ENCODE assay signal across 15 mouse cellular contexts in genomic region chr5:107910084-107910616, GRCm38 (mm10).
"Had no signal": no experiment of that assay in that cellular context is flagged by ENCODE, and none has a peak within 500 bp of the region (broad histone marks: within the 10 kb centered on the region; RNA-seq: fewer than 3 reads in every experiment).

No protein-coding gene starts in this region.

- H3K4me1 ChIP-seq: limb, embryonic 13.5 days; midbrain, embryonic 12.5 days; neural tube, embryonic 15.5 days had no signal

- ATAC-seq: intestine, postnatal 0 days had no signal

- H3K4me3 ChIP-seq: limb, embryonic 13.5 days; megakaryocyte, embryonic 14.5 days; midbrain, embryonic 12.5 days; neural tube, embryonic 15.5 days had no signal

- DNase-seq: kidney, adult 8-10 months; kidney, postnatal 25 days; left cerebral cortex, postnatal 4 days; lung, postnatal 4 days; right cerebral cortex, adult 18-20 months; right cerebral cortex, postnatal 4 days; spleen, adult 18-20 months; thymus, adult 18-20 months; thymus, postnatal 14 days had no signal

- H3K27me3 ChIP-seq: limb, embryonic 13.5 days; megakaryocyte, embryonic 14.5 days; midbrain, embryonic 12.5 days; neural tube, embryonic 15.5 days had no signal

- H3K9me3 ChIP-seq: limb, embryonic 13.5 days; megakaryocyte, embryonic 14.5 days; midbrain, embryonic 12.5 days; neural tube, embryonic 15.5 days had no signal

- H3K9ac ChIP-seq: limb, embryonic 13.5 days; liver, embryonic 14.5 days; midbrain, embryonic 12.5 days; neural tube, embryonic 15.5 days had no signal

- H3K27ac ChIP-seq: limb, embryonic 13.5 days; liver, embryonic 14.5 days; midbrain, embryonic 12.5 days; neural tube, embryonic 15.5 days had no signal

- H3K4me2 ChIP-seq: limb, embryonic 13.5 days; midbrain, embryonic 12.5 days; neural tube, embryonic 15.5 days had no signal
